Mouse (Mus musculus) right cerebral cortex, postnatal 36 days (tissue): Measurements from ENCODE around the gene C530025M09Rik.
A peak's percentile ranks its signal among the peaks of the same experiment; 100 is the strongest.

Experiments used
- DNase-seq, 2 experiments: peaks; one replicate each; pipeline ENCODE4 v3.0.0; 2022; ENCODE audit warnings: low spot score in 2 of 2, mixed read lengths in 1 of 2

The C530025M09Rik gene

DNA sequence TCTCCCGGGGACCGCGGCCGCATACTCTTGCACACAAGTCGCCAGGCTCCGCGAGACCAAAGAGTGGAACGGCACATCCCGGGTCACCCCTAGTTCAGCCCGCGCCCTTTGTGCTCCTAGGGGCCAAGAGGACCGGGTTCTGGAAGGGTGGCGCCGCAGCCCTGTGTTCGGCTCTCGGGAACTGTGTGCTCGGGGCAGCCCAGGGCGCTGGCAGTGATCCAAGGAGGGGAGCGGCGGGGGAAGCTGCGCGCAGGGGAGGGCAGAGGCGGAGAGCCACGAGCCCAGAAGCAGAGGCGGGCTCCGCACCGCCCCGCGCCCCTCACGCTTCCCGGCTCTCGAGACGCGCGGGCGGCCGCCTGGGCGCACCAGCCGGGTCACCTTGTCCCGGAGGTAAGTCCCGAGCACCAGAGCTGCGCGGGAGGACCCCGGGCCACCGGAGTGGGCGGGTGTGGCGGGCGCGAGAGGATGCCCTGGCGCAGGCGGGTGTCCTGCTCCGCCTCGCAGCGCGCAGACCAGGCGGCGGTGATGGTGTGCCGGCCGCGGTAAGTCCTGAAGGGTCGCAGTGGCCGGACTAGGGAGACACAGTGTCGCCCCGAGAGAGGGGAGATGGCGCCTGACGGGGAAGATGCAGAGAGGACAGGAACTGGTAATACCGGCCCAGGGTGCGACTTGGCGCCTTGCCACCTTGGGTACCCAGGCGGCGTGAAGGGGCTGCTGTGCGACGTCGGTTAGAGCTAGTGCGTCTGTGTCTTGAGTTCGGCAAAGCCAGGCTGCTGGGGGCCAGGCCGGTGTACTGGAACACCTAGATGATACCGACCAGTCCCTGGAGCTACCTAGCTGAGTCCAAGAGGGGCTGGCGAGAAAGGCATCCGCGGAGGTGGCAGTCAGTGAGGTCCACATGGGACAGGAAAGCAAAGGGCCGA is at the start of gene C530025M09Rik:
C530025M09Rik (minus strand) TSS at position 678 of the 923 bp plus-strand sequence.
- DNase-seq, result peak; percentile 42

GRCm38 (mm10) chr2:149877954-149878353 is 46.9 kb upstream of the C530025M09Rik start:
- DNase-seq, result peak in 1 of 2 experiments; percentile 33

DNA sequence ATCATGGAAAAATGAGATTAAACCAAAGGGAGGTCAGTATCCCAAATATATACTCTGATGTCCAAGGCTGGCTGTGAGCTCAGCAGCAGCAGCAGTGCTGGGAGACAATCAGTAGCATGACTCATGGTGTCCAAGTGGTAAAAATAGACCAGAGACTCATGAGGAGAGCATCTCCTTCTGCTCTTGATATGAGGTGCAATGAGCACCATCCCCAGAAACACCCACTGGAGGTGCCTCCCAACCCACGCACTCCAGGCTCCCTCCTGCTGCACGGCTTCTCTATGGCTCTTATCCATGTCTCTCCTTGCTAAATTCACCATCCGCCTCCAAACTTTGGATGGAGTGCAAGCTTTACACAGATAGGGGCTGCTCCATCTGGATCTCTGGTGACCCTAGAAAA is 42.3 kb upstream of the C530025M09Rik start:
- peak; percentile 82 to 94 for DNase-seq

DNA sequence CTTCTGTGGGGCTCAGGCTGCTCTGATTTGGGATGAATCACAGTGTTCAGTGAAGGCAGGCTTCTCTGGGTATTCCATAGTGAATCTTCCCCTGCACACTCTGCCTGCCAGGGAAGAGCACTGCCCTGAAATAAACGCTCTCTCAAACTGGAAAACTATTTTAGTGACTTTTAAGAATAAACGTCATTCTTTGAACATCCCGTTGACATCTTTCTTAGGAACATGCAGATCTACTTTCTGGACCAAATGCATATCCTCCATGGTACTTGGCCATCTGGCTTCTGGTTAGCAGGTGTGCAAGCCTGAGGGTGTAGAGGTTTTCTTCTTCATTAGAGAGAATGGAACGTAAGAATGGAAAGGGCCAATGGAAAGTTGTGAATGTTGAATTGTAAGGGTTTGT is 41.5 kb upstream of the C530025M09Rik start:
- peak in 1 of 2 experiments; percentile 47 for DNase-seq

GRCm38 (mm10) chr2:149870496-149870895 is 39.5 kb upstream of the C530025M09Rik start:
- DNase-seq, result no peak

- DNase-seq, result no peak
Observed at GRCm38 (mm10) chr2:149865914-149866435, 35.0 kb upstream of the C530025M09Rik start.

- peak in 1 of 2 experiments; percentile 52 for DNase-seq
Observed at GRCm38 (mm10) chr2:149861002-149861401, 30.0 kb upstream of the C530025M09Rik start.

DNA sequence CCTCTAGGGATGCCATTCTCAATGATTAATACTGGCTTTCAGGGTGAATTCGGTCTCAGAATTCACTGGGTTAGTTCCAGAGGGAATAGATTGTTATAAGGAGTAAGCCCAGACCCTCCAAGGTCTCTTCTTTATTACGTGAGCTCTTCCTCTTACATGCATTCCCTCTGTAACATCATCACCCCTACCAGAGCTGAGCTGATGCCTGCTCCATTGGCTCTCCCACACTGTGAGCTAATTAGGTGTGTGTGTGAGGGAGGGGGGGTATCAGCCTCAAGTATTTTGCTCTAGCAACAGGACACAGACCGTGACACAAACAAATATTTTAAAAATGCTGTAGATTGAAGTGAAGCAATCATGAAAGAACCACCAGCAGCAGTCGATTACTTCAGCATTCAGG is 17.8 kb upstream of the C530025M09Rik start:
- DNase-seq, result no peak

DNA sequence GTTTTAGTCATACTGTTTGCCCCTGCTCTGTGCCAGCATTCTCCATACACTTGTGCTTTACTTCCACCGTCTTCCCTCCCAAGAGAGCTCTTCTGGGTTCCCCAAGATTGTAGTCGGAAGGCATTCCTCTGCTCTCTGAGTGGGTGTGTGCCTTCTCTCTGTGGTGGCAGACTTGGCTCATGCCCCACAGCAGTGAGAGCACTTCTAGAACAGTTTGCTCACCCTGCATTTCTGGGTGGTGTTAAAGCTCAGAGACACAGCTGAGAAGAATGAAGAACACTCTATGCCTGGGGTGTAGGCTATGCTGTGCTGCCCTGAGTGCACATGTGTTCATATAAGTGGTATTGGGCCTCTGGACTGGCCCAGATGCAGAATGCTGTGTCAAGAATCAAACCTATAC is 13.6 kb upstream of the C530025M09Rik start:
- peak; percentile 56 to 79 for DNase-seq

DNA sequence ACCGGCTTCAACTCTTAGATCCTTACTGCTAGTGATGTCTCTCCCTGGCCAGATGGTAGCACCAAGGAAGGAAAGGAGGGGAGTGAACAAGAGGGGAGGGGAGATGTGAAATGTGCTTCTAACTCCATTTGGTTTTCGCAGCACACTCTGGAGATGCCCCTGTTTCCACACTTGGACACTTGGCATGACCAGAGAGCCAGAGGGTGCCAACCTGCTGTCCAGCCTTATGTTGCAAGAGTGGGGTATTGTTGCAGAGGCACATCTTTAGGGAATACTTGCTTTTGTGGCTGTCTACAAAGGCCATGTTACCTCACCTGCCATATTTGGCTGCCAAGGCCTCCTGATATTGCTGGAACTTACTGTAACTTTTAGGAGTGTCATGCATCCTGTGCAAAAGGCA is 8.7 kb upstream of the C530025M09Rik start:
- DNase-seq, result no peak

DNA sequence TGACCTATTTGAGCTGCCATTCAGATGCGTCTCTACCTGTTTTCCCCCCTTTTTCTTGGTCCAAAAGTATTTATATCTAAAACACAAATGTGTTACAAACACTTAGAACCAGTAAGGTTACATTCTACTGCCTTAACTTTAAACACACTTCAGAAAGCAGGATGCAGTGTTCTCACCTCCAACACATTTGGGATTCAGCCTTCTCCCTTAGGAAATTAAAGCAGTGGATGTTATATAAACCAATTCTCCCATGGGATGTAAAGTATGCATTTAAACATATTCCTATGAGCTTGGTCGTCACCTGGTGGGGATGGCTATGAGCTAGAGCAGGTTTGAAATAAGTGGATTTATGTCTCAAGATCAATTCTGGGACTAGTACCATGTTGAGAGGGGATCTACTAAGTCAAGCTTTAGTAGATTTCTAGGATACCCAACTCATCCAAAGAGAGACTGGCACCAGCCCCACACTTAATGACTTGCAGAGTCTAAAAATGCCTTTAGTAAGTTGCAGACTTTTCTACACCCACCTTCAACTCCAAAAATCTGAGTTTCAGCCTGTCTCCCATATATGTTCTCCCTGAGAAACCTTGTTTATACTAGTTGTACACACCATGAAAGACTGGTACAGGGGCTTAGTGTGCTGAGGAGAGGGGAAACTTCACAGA is 5.6 kb upstream of the C530025M09Rik start:
- DNase-seq, result no peak

GRCm38 (mm10) chr2:149835091-149835490 is 4.1 kb upstream of the C530025M09Rik start:
- no peak for DNase-seq

- no peak for DNase-seq
Observed at GRCm38 (mm10) chr2:149832301-149832700, 1.3 kb upstream of the C530025M09Rik start.

DNA sequence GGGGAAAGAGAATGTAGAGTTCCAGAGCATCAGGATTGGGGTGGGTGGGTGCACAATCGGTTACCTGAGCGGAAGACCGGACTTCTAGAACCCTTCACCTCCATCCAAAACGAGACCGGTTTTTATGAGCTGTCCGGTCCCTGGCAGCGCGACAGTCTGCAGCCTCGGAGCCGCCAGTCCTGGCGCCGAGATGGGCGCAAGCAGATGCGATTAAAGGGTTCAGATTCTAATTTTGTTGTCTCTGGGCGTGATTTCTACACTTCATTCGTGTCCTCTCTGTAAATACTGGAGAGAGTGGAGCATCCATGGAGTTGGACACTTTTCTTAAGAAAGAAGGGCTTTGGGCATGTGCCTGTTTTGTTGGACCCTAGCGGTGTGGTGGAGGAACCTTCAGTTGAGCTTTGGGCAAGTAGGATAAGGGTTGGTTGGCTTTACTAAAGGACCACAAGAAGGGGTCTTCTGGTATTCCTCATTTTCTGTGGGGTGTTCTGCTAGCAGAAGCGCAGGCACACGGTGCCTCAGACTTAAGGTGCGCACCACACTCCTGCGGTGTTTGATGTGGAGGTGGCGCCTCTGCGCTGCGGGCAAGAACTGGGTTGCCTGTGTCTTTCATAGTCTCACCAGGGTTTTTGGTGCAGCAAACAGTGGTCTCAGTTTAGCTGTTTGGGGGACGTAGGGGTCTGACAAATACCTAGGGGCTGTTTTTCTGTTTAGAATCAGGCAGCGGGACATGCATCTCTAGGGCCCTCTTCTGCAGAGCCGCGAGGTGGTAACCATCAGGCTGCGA is 639 bp upstream of the C530025M09Rik start:
- peak; percentile 8 to 38 for DNase-seq

GRCm38 (mm10) chr2:149829955-149830535 is 968 bp downstream of the C530025M09Rik start:
- no peak for DNase-seq

DNA sequence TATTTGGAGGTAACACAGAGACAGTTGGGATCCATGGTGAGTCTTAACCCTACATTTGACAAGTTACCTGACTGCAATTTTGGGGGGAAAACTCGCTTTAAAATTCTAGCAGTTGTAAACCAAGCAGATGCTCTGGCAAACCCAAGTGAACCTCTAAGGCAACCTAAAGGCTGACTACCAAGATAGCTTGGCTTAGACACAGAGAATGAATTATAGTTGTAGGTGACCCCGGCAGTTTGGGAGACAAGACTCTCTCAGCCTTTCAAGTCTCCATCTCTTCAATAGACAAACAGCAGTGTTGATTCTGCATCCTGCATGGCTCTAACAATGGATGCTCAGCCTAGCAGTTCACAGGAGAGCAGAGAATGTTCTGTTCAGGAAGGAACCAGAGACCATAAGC is 2.1 kb downstream of the C530025M09Rik start, which contains the start of gene Syndig1:
Syndig1 (plus strand) TSS at position 301 of the 400 bp plus-strand sequence.
- no peak for DNase-seq

- no peak for DNase-seq
Observed at GRCm38 (mm10) chr2:149820201-149820600, 10.8 kb downstream of the C530025M09Rik start.

DNA sequence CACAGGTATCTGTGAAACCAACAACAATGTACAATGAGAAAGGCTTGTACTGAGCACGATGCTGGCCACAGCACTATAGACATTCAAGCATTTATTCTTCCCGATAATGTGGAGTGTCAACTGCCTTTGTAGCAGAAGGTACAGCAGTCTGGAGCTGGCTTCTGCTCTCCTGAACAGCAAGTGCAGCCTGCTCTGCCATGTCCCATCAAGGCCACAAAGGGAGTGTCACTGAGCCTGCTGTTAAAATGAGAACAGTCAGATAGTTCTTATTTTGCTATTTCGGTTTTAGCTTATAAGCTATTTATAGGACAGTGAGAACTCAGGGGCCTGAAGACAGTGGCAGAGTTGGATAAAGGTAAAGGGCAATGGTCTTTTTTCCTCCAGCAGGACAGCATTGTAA is 11.3 kb downstream of the C530025M09Rik start:
- DNase-seq, result no peak

DNA sequence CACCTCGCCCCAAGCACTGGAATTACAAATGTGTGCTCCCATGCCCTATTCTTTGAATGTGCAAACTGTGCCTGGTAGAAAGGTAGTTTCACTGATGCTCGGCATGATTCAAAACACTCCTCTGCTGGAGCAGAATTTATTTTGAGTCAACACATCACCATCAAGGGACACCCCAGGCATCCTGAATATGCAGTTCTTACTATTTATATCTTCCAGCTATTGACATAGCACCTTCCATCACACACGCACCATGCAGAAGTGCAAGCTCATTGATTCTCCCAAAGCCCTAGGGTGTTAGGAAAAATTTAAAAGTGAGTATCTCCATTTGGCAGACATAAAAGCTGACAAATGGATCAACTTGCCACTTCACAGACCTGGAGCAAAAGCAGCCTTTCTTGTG is 12.6 kb downstream of the C530025M09Rik start:
- no peak for DNase-seq

- no peak for DNase-seq
Observed at GRCm38 (mm10) chr2:149812899-149813298, 18.1 kb downstream of the C530025M09Rik start.

DNA sequence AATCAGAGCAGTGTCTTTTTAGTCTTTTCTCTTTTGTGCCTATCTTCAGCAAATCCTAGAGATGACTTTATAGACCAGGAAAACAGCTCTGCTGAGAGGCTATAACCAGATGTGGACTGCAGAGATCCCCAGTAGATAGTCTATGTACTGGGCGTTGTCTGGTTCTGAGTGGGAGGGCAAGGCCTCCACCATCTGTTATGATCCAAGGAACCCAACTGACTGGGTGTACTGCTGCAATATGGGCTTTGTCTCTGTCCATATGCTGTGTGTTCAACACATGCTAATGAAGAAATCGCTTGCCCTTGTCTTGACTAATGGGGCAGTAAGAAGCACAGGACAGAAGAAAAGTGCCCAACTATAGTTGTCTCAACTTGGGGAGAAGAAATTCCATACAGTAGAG is 25.8 kb downstream of the C530025M09Rik start:
- DNase-seq, result no peak
